Mouse (Mus musculus) effector memory CD4-positive, alpha-beta T cell, adult 7 months (primary cell): ENCODE measurements around the gene Gm16503. TPM values are rescaled to one million over a fixed set of nuclear protein-coding genes. Genes with fewer than 3 reads are reported as not detected.

Source experiments
- polyA plus RNA-seq: library from polyadenylated mRNA; unstranded; fragments of 100-300 nt; shearing (Covaris generic); gene quantifications from one replicate; pipeline ENCODE4 v1.2.1, GENCODE M21; 2017

Gene Gm16503
- polyA plus RNA-seq = 1.1 TPM

GRCm38 (mm10) chr4:147539918-147540317 lies at the start of gene Gm16503:
TSS of gene Gm16503 (plus strand) at chr4:147540218.

GRCm38 (mm10) chr4:147492117-147492516 lies 47.9 kb upstream of the Gm16503 start, which contains the start of gene Zfp982:
TSS of gene Zfp982 (plus strand) at chr4:147492417.

GRCm38 (mm10) chr4:147553071-147553470 lies 13.1 kb downstream of the Gm16503 start, which contains the start of gene Zfp985:
TSS of gene Zfp985 (plus strand) at chr4:147553277.

Other genes with a start within 250 kb of the Gm16503 start
- gene Zfp988, start 234.5 kb upstream of the Gm16503 start, polyA plus RNA-seq = 1.1 TPM
- not detected for gene Zfp978, start 178.9 kb upstream of the Gm16503 start, polyA plus RNA-seq
- not detected for gene Zfp982, start 47.8 kb upstream of the Gm16503 start, polyA plus RNA-seq
- gene Zfp985, start 13.1 kb downstream of the Gm16503 start, polyA plus RNA-seq = 1.2 TPM
- 1.0 TPM for gene Zfp979, start 102.3 kb downstream of the Gm16503 start, polyA plus RNA-seq
- not detected for gene Zfp534, start 162.3 kb downstream of the Gm16503 start, polyA plus RNA-seq